Mouse (Mus musculus): ENCODE data around the gene Six2. TPM values are rescaled to one million over a fixed set of nuclear protein-coding genes. Genes with fewer than 3 reads are reported as not detected.
"Not testable (repeated sequence)": the region's sequence is repeated elsewhere in the genome, so short reads cannot be mapped to it uniquely, and the experiment has no call there.

The Six2 gene
- polyA plus RNA-seq, 1 experiment from 2014 or later, result 0.25 TPM

GRCm38 (mm10) chr17:85685689-85686281 lies 2.3 kb downstream of the Six2 start:
- Histone ChIP-seq H3K36me3 (ENCODE audit: control insufficient read depth, insufficient read depth) (no peaks in the 10 kb centered on the region), H3K27me3 (replicated peaks; ENCODE audit: control insufficient read depth, insufficient read depth, low read length) (peaks cover 76% of the 10 kb centered on the region), H3K27ac (ENCODE audit: low read length) (no peak overlapping the region), H3K4me2 (ENCODE audit: low read length) (no peak overlapping the region), H3K4me3 (replicated peaks; ENCODE audit: low read length) (no peak overlapping the region), H3K9me3 (ENCODE audit: control insufficient read depth, low read length) (no peaks in the 10 kb centered on the region), H3K9ac (replicated peaks; ENCODE audit: low read depth, low read length) (no peak overlapping the region), H3K4me1 (replicated peaks; ENCODE audit: control insufficient read depth, insufficient read depth, low read length) (peaks cover 18% of the 10 kb centered on the region)
- WGBS, result 3% methylated on average over 11 of the region's 11 CpGs
- no peak for ATAC-seq

GRCm38 (mm10) chr17:85684841-85685688 lies 3.0 kb downstream of the Six2 start:
- under 1% methylated on average over 46 of the region's 46 CpGs for WGBS
- H3K9ac ChIP-seq (replicated peaks; ENCODE audit: low read depth, low read length), result no peak overlapping the region
- no peaks in the 10 kb centered on the region for H3K9me3 ChIP-seq (ENCODE audit: control insufficient read depth, low read length)
- no peak overlapping the region for H3K4me2 ChIP-seq (ENCODE audit: low read length)
- no peaks in the 10 kb centered on the region for H3K36me3 ChIP-seq (ENCODE audit: control insufficient read depth, insufficient read depth)
- no peak for ATAC-seq
- peaks cover 71% of the 10 kb centered on the region for H3K27me3 ChIP-seq (replicated peaks; ENCODE audit: control insufficient read depth, insufficient read depth, low read length)
- peaks cover 18% of the 10 kb centered on the region for H3K4me1 ChIP-seq (replicated peaks; ENCODE audit: control insufficient read depth, insufficient read depth, low read length)
- H3K4me3 ChIP-seq (replicated peaks; ENCODE audit: low read length), result no peak overlapping the region
- H3K27ac ChIP-seq (ENCODE audit: low read length), result no peak overlapping the region

GRCm38 (mm10) chr17:85684436-85684835 lies 3.6 kb downstream of the Six2 start:
- not testable (repeated sequence) for H3K4me3 ChIP-seq (replicated peaks; ENCODE audit: low read length); H3K9me3 ChIP-seq (ENCODE audit: control insufficient read depth, low read length); H3K4me2 ChIP-seq (ENCODE audit: low read length); H3K36me3 ChIP-seq (ENCODE audit: control insufficient read depth, insufficient read depth); H3K27ac ChIP-seq (ENCODE audit: low read length); H3K9ac ChIP-seq (replicated peaks; ENCODE audit: low read depth, low read length); ATAC-seq
- H3K4me1 ChIP-seq (replicated peaks; ENCODE audit: control insufficient read depth, insufficient read depth, low read length), result peaks cover 18% of the 10 kb centered on the region
- peaks cover 70% of the 10 kb centered on the region for H3K27me3 ChIP-seq (replicated peaks; ENCODE audit: control insufficient read depth, insufficient read depth, low read length)
- 2% methylated on average over 6 of the region's 6 CpGs for WGBS

- Histone ChIP-seq H3K9ac (replicated peaks; ENCODE audit: low read depth, low read length) (no peak overlapping the region), H3K27me3 (replicated peaks; ENCODE audit: control insufficient read depth, insufficient read depth, low read length) (peaks cover 70% of the 10 kb centered on the region), H3K36me3 (ENCODE audit: control insufficient read depth, insufficient read depth) (no peaks in the 10 kb centered on the region), H3K4me3 (replicated peaks; ENCODE audit: low read length) (no peak overlapping the region), H3K4me1 (replicated peaks; ENCODE audit: control insufficient read depth, insufficient read depth, low read length) (peaks cover 15% of the 10 kb centered on the region), H3K4me2 (ENCODE audit: low read length) (no peak overlapping the region), H3K9me3 (ENCODE audit: control insufficient read depth, low read length) (no peaks in the 10 kb centered on the region), H3K27ac (ENCODE audit: low read length) (no peak overlapping the region)
- ATAC-seq, result no peak
- 1% methylated on average over 17 of the region's 17 CpGs for WGBS
Measured at GRCm38 (mm10) chr17:85683984-85684307, 4.1 kb downstream of the Six2 start.

GRCm38 (mm10) chr17:85683111-85683983 lies 4.7 kb downstream of the Six2 start:
- WGBS, result 4% methylated on average over 25 of the region's 25 CpGs
- no peak overlapping the region for H3K4me2 ChIP-seq (ENCODE audit: low read length)
- peaks cover 74% of the 10 kb centered on the region for H3K27me3 ChIP-seq (replicated peaks; ENCODE audit: control insufficient read depth, insufficient read depth, low read length)
- ATAC-seq, result no peak
- no peak overlapping the region for H3K4me3 ChIP-seq (replicated peaks; ENCODE audit: low read length)
- H3K27ac ChIP-seq (ENCODE audit: low read length), result no peak overlapping the region
- no peaks in the 10 kb centered on the region for H3K36me3 ChIP-seq (ENCODE audit: control insufficient read depth, insufficient read depth)
- H3K4me1 ChIP-seq (replicated peaks; ENCODE audit: control insufficient read depth, insufficient read depth, low read length), result peaks cover 14% of the 10 kb centered on the region
- H3K9me3 ChIP-seq (ENCODE audit: control insufficient read depth, low read length), result no peaks in the 10 kb centered on the region
- no peak overlapping the region for H3K9ac ChIP-seq (replicated peaks; ENCODE audit: low read depth, low read length)

GRCm38 (mm10) chr17:85682181-85682710 lies 5.8 kb downstream of the Six2 start:
- no peak overlapping the region for H3K4me2 ChIP-seq (ENCODE audit: low read length)
- H3K27me3 ChIP-seq (replicated peaks; ENCODE audit: control insufficient read depth, insufficient read depth, low read length), result peaks cover 72% of the 10 kb centered on the region
- 6% methylated on average over 7 of the region's 7 CpGs for WGBS
- H3K9me3 ChIP-seq (ENCODE audit: control insufficient read depth, low read length), result no peaks in the 10 kb centered on the region
- H3K36me3 ChIP-seq (ENCODE audit: control insufficient read depth, insufficient read depth), result no peaks in the 10 kb centered on the region
- no peak for ATAC-seq
- H3K4me3 ChIP-seq (replicated peaks; ENCODE audit: low read length), result no peak overlapping the region
- peaks cover 3% of the 10 kb centered on the region for H3K4me1 ChIP-seq (replicated peaks; ENCODE audit: control insufficient read depth, insufficient read depth, low read length)
- H3K9ac ChIP-seq (replicated peaks; ENCODE audit: low read depth, low read length), result no peak overlapping the region
- no peak overlapping the region for H3K27ac ChIP-seq (ENCODE audit: low read length)

- 11% methylated on average over 6 of the region's 6 CpGs for WGBS
Measured at GRCm38 (mm10) chr17:85681741-85682140, 6.3 kb downstream of the Six2 start.

GRCm38 (mm10) chr17:85680851-85681550 lies 7.1 kb downstream of the Six2 start:
- no peak for ATAC-seq

More at GRCm38 (mm10) chr17:85681741-85682140, 6.3 kb downstream of the Six2 start:
- no peak for ATAC-seq
- Histone ChIP-seq H3K9ac (replicated peaks; ENCODE audit: low read depth, low read length) (no peak overlapping the region), H3K4me1 (replicated peaks; ENCODE audit: control insufficient read depth, insufficient read depth, low read length) (no peaks in the 10 kb centered on the region; the same call in 1 of the 2 replicates), H3K4me2 (ENCODE audit: low read length) (no peak overlapping the region), H3K9me3 (ENCODE audit: control insufficient read depth, low read length) (no peaks in the 10 kb centered on the region), H3K4me3 (replicated peaks; ENCODE audit: low read length) (no peak overlapping the region), H3K36me3 (ENCODE audit: control insufficient read depth, insufficient read depth) (no peaks in the 10 kb centered on the region), H3K27me3 (replicated peaks; ENCODE audit: control insufficient read depth, insufficient read depth, low read length) (peaks cover 69% of the 10 kb centered on the region), H3K27ac (ENCODE audit: low read length) (no peak overlapping the region)

More at GRCm38 (mm10) chr17:85680851-85681550, 7.1 kb downstream of the Six2 start:
- no peaks in the 10 kb centered on the region for H3K36me3 ChIP-seq (ENCODE audit: control insufficient read depth, insufficient read depth)
- 1% methylated on average over 19 of the region's 19 CpGs for WGBS
- H3K9me3 ChIP-seq (ENCODE audit: control insufficient read depth, low read length), result no peaks in the 10 kb centered on the region
- no peak overlapping the region for H3K4me3 ChIP-seq (replicated peaks; ENCODE audit: low read length)
- H3K9ac ChIP-seq (replicated peaks; ENCODE audit: low read depth, low read length), result no peak overlapping the region
- no peak overlapping the region for H3K4me2 ChIP-seq (ENCODE audit: low read length)
- no peak overlapping the region for H3K27ac ChIP-seq (ENCODE audit: low read length)
- H3K27me3 ChIP-seq (replicated peaks; ENCODE audit: control insufficient read depth, insufficient read depth, low read length), result peaks cover 63% of the 10 kb centered on the region
- H3K4me1 ChIP-seq (replicated peaks; ENCODE audit: control insufficient read depth, insufficient read depth, low read length), result no peaks in the 10 kb centered on the region; the same call in 1 of the 2 replicates
